Mouse (Mus musculus) cerebellum, adult (tissue): ENCODE data around the gene Med13.
"Not testable (repeated sequence)": the region's sequence is repeated elsewhere in the genome, so short reads cannot be mapped to it uniquely, and the experiment has no call there.

Experiments used
- ATAC-seq: cut with Nextera tagmentation; 2 replicates; pipeline ENCODE4 v1.9.2; 2017; ENCODE audit warnings: mild to moderate bottlenecking, moderate library complexity, mixed read lengths; ENCODE audit not compliant: insufficient number of reproducible peaks, low FRiP score, low TSS enrichment

Gene Med13

DNA sequence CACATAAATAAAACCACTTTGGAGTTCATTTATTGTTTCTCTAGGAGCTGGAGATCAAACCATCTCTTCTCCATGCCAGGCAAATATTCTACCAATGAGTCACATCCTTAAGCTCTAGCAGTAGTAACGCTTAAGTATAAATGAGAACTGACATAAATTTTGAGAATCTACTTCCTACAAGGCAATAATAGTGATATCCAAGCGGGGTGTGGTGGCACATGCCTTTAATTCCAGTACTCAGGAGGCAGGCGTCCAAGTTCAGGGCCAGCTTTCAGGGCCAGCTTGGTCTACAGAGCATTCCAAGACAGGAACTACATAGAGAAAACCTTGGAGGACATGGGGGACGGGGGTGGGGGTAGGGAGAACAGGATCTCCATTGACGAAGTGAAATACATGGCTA is 33.2 kb downstream of the Med13 start:
- no peak for ATAC-seq

DNA sequence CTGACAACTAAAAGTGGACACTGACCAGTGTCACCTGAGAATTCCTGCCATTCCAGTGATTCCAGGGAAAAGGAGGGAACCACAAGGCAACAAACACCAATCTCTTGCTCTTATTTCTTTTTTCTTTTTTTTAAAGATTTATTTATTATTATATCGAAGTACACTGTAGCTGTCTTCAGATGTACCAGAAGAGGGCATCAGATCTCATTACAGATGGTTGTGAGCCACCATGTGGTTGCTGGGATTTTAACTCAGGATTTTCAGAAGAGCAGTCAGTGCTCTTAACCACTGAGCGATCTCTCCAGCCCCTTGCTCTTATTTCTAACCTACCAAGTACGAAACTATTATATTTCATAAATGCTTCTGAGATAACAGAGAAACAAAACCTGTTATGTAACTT is 42.4 kb downstream of the Med13 start:
- not testable (repeated sequence) for ATAC-seq

DNA sequence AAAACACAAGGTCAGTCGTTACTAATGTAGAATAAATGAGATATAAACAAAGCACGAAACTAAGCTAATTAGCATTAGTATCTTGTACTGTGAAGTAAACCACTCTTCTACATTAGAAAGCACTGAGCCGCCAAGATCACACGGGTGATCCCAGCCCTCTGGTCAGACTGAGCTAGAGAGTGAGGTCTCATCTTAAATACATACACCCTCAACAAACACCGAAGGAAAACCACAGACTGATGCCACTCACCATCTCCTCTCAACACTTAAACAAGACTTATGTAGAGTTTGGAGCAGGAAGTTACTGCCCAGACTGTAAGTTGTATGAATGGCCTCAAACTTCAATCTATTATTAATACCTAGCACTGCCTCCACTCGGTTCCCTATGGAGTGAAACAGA is 47.1 kb downstream of the Med13 start:
- no peak for ATAC-seq

DNA sequence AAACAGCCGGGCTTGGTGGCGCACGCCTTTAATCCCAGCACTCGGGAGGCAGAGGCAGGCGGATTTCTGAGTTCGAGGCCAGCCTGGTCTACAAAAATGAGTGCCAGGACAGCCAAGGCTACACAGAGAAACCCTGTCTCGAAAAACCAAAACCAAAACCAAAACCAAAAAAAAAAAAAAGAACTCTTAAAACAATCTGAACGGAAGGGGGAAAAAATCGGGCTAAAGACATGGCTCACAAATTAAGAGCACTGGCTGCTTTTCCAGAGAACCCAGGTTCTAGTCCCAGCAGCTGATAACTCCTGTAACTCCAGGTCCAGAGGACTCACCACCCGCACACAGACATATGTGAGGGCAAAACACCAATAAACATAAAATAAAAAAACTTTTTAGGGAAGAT is 65.2 kb downstream of the Med13 start:
- not testable (repeated sequence) for ATAC-seq

DNA sequence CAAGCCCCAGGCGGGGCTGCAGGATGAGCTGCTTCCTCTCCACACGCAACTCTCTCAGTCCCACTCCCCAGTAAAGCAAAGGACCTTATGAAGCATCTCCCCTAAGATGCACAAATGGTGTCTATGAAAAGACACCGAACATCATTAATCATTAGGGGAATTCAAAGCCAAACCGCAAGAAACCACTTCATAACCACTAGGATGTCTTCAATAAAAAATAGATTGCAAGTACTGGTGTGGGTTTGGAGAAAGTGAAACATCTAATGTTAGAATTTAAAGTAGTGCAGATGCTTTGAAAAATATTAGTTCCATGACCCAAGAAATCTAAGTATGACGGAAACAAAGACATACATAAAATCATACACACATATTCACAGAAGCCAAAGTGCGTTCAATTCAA is 65.7 kb downstream of the Med13 start:
- no peak for ATAC-seq

DNA sequence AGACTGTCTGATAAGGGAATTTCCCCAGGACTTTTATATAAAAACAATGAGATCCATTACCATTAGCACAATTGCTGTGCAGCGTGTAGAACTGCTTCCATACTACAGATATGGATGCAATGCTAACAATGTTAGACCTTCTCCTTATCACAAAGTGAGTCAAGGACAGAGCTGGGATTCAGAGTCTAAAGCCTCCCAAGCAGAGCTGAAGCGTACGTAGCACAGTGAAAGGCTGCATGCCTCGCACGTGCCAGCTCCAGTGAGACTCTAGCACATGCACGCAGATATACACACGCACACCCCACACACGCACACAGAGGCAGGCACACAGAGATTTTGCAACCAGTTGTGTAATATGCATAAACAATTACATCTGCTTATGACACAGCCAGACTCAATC is 71.7 kb downstream of the Med13 start:
- ATAC-seq = no peak

DNA sequence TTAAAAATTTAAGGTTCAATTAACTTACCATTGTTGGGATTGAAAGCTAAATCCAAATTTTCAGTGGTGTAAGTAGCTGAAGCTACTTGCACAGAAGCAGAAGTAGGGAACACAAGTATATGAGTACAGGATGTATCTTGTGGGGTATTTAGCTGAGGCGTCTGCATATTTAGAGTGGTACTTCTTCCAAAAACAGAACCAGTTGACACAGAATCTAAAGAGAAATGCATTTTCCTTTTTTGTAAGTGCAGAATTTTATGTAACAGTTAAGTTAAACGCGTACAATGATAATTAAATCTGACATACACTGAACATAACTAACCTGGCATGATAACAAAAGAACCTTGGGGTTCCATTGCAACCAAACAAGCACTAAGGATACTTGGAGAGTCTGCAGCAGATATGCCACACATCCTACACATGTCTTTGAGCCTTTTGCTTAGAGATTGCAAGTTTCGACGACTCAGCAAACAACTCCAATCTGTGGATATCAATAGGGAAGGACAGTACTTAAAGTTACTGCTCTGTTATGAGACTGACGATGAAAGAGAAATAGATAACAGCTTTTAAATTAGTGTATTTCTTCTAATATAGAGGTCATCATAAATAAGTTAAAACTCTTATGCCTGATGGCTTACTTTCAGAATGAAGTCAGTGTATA is 78.8 kb downstream of the Med13 start:
- ATAC-seq = no peak

DNA sequence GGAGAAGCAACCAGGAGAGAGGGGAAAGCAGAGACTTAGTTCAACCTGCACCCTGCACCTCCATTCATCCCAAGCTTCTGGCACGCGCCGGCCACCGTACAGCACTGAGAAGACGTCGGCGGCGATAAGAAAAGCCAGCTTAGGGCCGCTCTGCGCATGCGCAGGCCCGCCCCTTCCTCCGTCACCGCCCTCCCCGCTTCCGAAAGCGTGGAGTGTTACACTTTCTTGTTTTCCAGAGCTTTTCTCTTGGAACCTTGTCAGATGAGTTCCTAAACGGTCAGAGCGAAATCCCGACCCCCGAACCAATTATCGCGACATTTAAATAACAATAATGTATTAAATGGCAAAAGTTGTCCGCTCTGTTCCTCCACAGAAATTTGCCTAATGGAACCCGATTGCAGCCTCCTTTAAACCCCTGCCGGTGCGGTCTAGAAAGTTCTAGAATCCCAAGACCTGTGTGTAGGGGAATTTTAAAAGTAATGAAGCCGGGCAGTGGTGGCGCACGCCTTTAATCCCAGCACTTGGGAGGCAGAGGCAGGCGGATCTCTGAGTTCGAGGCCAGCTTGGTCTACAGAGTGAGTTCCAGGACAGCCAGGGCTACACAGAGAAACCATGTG is 99.8 kb downstream of the Med13 start, which contains the start of gene Ints2:
Gene Ints2, minus strand, starts transcription at position 116 of the 617 bp plus-strand sequence.
- peak; percentile 90 for ATAC-seq

DNA sequence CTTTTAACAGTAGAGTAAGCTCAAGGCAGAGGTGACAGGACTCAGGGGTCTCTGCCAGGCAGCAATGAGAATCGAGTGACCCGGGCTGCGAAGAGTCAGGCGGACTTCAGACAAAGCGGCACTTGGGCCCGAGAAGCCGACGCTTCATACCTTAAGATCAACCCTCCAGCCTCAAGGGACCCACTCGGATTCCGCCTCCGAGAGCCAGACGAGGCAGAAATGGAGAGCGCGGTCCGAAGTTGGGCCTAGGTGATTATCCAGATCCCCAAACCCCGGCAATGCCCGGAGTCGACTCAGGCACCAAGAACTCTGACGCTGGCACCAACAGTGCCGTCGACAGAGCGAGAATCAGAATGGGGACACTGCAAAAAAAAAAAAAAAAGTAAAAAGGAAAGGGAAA is 100.3 kb downstream of the Med13 start:
- peak; percentile 36; the same call in 1 of the 2 replicates for ATAC-seq

DNA sequence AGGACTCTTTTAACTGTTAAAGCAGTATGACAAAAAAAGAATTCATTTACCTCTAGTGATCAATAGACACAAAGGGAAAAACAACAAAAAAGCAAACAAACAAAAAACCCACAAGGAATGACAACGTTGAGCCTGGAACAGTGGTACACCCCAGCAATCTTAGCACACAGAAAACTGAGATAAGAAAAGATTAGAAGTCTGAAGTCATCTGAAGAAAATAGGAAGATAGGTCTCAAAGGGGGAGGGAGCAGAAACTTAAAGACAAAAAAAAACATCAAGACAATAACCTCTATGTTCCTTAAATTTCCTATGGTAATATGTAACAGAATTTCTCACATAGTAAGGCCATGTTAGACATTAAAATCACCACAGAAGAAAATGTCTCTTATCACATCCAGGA is 104.1 kb downstream of the Med13 start:
- ATAC-seq = no peak

DNA sequence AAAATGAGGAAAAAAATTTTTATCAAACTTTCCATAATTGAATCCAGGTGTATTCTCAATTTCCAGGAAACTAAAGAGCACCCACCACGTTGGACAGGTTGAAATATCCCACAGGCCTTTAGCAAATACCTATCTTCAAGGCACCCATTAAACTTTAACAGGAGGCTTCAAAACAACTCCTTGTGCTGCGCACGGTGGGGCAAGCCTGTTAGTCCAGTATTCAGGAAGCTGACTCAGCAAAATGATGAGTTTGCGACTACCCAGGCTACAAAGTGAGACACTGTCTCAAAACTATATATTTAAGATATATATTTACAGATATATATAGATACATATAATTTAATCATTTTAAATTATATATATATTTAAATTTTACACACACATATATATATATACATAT is 125.0 kb downstream of the Med13 start:
- ATAC-seq = no peak

DNA sequence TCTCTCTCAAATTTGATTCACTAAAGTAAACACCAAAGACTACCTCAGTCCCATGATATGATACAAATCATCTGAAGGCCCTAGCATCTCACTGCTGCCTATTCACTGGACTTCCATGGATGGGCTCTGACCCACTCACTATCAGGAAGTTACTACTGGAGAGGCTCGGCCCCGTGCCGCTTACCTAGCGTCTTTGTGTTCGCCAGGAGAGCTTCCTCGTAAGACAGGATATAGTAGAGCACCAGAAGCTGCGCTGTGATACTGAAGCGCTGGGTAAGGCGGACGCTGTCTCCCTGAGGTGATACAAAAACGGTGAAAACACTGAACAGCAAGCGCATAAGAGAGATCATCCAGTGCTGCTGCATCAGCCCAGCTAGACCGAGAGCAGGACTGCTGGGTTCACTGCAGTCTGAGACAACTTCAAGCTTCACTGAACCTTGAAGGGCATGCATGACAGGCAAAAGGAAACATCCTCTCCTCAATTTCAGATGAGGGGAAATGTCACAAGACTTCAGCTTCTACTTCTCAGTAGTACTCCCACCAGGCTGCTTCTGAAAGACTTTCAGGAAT is 125.5 kb downstream of the Med13 start:
- no peak for ATAC-seq

DNA sequence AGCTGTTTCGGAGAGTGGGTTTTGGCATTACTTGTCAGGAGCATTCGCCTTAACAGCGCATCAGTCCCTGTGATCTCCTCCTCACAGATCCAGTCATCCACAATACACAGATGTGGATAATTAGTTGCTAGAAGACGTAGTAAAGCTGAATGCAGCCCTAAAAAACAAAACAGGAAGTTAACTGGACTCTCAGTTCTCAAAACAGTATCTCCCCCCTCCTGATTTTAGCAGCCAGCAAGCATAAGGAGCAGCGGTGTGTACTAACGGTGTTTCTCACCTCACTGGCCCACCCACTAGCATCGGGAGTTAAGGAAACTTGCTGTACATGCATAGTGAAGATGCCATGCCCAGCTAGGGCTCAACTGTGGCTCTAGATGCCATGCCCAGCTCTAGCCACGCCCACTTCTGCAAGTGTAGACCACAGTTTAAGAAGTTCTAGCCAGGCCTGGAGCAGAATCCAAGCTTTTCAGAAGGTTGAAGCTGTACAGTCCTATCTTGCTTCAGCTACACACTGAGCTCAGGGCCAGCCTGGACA is 130.7 kb downstream of the Med13 start:
- no peak for ATAC-seq

DNA sequence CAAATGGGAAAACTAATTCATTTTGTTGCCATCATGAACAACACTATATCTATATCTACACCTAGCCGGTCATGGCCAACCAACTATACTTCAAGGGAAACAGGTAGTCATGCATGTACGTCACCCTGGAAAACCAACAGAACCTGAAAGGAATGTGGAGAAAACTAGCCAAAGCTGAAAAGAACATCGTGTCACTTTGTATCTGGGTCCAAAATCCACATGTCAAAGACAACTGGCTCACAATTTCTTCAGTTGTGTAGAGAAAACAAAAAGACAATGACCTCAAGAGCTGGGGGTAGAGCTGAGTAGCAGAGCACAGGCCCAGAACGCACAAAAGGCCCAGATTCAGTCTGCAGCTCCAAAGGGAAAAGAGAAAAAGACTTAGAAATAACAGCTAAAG is 131.6 kb downstream of the Med13 start:
- ATAC-seq = no peak
